Mouse (Mus musculus): Measurements from ENCODE around the gene Pacsin3. TPM values are rescaled to one million over a fixed set of nuclear protein-coding genes. Genes with fewer than 3 reads are reported as not detected.

The Pacsin3 gene
- total and polyA plus RNA-seq, 3 experiments, result 3.4 to 6.7 TPM; not detected in 1

Other genes starting within 250 kb of the Pacsin3 start
- not detected in 2 replicates for gene Rapsn, start 220.3 kb upstream of the Pacsin3 start, total RNA-seq (2012; rRNA removed)
- under 1 TPM in 1 of 2 experiments, not detected in 1; 0.10 TPM for gene Rapsn, start 220.3 kb upstream of the Pacsin3 start, polyA plus RNA-seq (2012; ENCODE audit: insufficient read depth in 1 of 2, insufficient read length in 2 of 2, low read depth in 1 of 2, low replicate concordance in 2 of 2, missing spikeins in 1 of 2)
- 259 and 271 TPM in 2 replicates for gene Psmc3, start 201.9 kb upstream of the Pacsin3 start, total RNA-seq (2012; rRNA removed)
- 1,000 to 10,000 TPM in 1 of 2 experiments, 100 to 1,000 TPM in 1; 428 to 1,459 TPM for gene Psmc3, start 201.9 kb upstream of the Pacsin3 start, polyA plus RNA-seq (2012; ENCODE audit: insufficient read depth in 1 of 2, insufficient read length in 2 of 2, low read depth in 1 of 2, low replicate concordance in 2 of 2, missing spikeins in 1 of 2)
- 7.7 and 9.4 TPM in 2 replicates for gene Slc39a13, start 185.5 kb upstream of the Pacsin3 start, total RNA-seq (2012; rRNA removed)
- 10 to 100 TPM in 1 of 2 experiments, not detected in 1; 19.1 TPM for gene Slc39a13, start 185.5 kb upstream of the Pacsin3 start, polyA plus RNA-seq (2012; ENCODE audit: insufficient read depth in 1 of 2, insufficient read length in 2 of 2, low read depth in 1 of 2, low replicate concordance in 2 of 2, missing spikeins in 1 of 2)
- 108 and 129 TPM in 2 replicates for gene Spi1, start 173.6 kb upstream of the Pacsin3 start, total RNA-seq (2012; rRNA removed)
- 100 to 1,000 TPM in 1 of 2 experiments, 10 to 100 TPM in 1; 95.9 to 142 TPM for gene Spi1, start 173.6 kb upstream of the Pacsin3 start, polyA plus RNA-seq (2012; ENCODE audit: insufficient read depth in 1 of 2, insufficient read length in 2 of 2, low read depth in 1 of 2, low replicate concordance in 2 of 2, missing spikeins in 1 of 2)
- gene Mybpc3, start 137.8 kb upstream of the Pacsin3 start, total RNA-seq (2012; rRNA removed), result 0.19 and 0.29 TPM in 2 replicates
- under 1 TPM in 1 of 2 experiments, not detected in 1; 0.50 TPM for gene Mybpc3, start 137.8 kb upstream of the Pacsin3 start, polyA plus RNA-seq (2012; ENCODE audit: insufficient read depth in 1 of 2, insufficient read length in 2 of 2, low read depth in 1 of 2, low replicate concordance in 2 of 2, missing spikeins in 1 of 2)
- gene Madd, start 72.1 kb upstream of the Pacsin3 start, total RNA-seq (2012; rRNA removed), result 15.7 and 17.5 TPM in 2 replicates
- 10 to 100 TPM in 1 of 2 experiments, not detected in 1; 27.4 TPM for gene Madd, start 72.1 kb upstream of the Pacsin3 start, polyA plus RNA-seq (2012; ENCODE audit: insufficient read depth in 1 of 2, insufficient read length in 2 of 2, low read depth in 1 of 2, low replicate concordance in 2 of 2, missing spikeins in 1 of 2)
- gene Nr1h3, start 53.1 kb upstream of the Pacsin3 start, total RNA-seq (2012; rRNA removed), result 3.5 and 4.7 TPM in 2 replicates
- 1 to 10 TPM in 1 of 2 experiments, not detected in 1; 6.9 TPM for gene Nr1h3, start 53.1 kb upstream of the Pacsin3 start, polyA plus RNA-seq (2012; ENCODE audit: insufficient read depth in 1 of 2, insufficient read length in 2 of 2, low read depth in 1 of 2, low replicate concordance in 2 of 2, missing spikeins in 1 of 2)
- gene Acp2, start 53.1 kb upstream of the Pacsin3 start, total RNA-seq (2012; rRNA removed), result 5.4 and 7.3 TPM in 2 replicates
- gene Acp2, start 53.1 kb upstream of the Pacsin3 start, polyA plus RNA-seq (2012; ENCODE audit: insufficient read depth in 1 of 2, insufficient read length in 2 of 2, low read depth in 1 of 2, low replicate concordance in 2 of 2, missing spikeins in 1 of 2), result 10 to 100 TPM in 1 of 2 experiments, not detected in 1; 11.3 TPM
- 7.0 and 8.4 TPM in 2 replicates for gene Ddb2, start 19.0 kb upstream of the Pacsin3 start, total RNA-seq (2012; rRNA removed)
- gene Ddb2, start 19.0 kb upstream of the Pacsin3 start, polyA plus RNA-seq (2012; ENCODE audit: insufficient read depth in 1 of 2, insufficient read length in 2 of 2, low read depth in 1 of 2, low replicate concordance in 2 of 2, missing spikeins in 1 of 2), result 10 to 100 TPM in 1 of 2 experiments, not detected in 1; 12.6 TPM
- gene Arfgap2, start 9.0 kb downstream of the Pacsin3 start, total RNA-seq (2012; rRNA removed), result 68.4 and 80.2 TPM in 2 replicates
- 10 to 100 TPM in 1 of 2 experiments, not detected in 1; 73.1 TPM for gene Arfgap2, start 9.0 kb downstream of the Pacsin3 start, polyA plus RNA-seq (2012; ENCODE audit: insufficient read depth in 1 of 2, insufficient read length in 2 of 2, low read depth in 1 of 2, low replicate concordance in 2 of 2, missing spikeins in 1 of 2)
- 20.2 and 23.0 TPM in 2 replicates for gene 1110051M20Rik, start 188.8 kb downstream of the Pacsin3 start, total RNA-seq (2012; rRNA removed)
- gene 1110051M20Rik, start 188.8 kb downstream of the Pacsin3 start, polyA plus RNA-seq (2012; ENCODE audit: insufficient read depth in 1 of 2, insufficient read length in 2 of 2, low read depth in 1 of 2, low replicate concordance in 2 of 2, missing spikeins in 1 of 2), result 10 to 100 TPM in 1 of 2 experiments, not detected in 1; 23.3 TPM
- 1.1 and 1.3 TPM in 2 replicates for gene Lrp4, start 201.6 kb downstream of the Pacsin3 start, total RNA-seq (2012; rRNA removed)
- gene Lrp4, start 201.6 kb downstream of the Pacsin3 start, polyA plus RNA-seq (2012; ENCODE audit: insufficient read depth in 1 of 2, insufficient read length in 2 of 2, low read depth in 1 of 2, low replicate concordance in 2 of 2, missing spikeins in 1 of 2), result 1 to 10 TPM in 1 of 2 experiments, not detected in 1; 2.8 TPM